In genomic region chr5:76477764-76478163, GRCm38 (mm10) we compare ENCODE assay signal across 21 mouse cellular contexts. TPM values are rescaled to one million over a fixed set of nuclear protein-coding genes. Genes with fewer than 3 reads are reported as not detected.
"Had no signal": no experiment of that assay in that cellular context is flagged by ENCODE, and none has a peak within 500 bp of the region (broad histone marks: within the 10 kb centered on the region; RNA-seq: fewer than 3 reads in every experiment).

No protein-coding gene starts in this region.

- H3K9me3 ChIP-seq: limb, embryonic 10.5 days; liver, embryonic 15.5 days; neural tube, embryonic 13.5 days had no signal

- H3K36me3 ChIP-seq: limb, embryonic 10.5 days; liver, embryonic 15.5 days; neural tube, embryonic 13.5 days had no signal

- H3K4me3 ChIP-seq: left cerebral cortex, adult 2 months; limb, embryonic 10.5 days; liver, embryonic 15.5 days; neural tube, embryonic 13.5 days had no signal

- H3K27ac ChIP-seq: left cerebral cortex, adult 2 months; limb, embryonic 10.5 days; liver, embryonic 15.5 days; neural tube, embryonic 13.5 days had no signal

- H3K4me1 ChIP-seq: liver, embryonic 15.5 days; neural tube, embryonic 13.5 days had no signal

- H3K4me2 ChIP-seq: liver, embryonic 11.5 days; liver, embryonic 15.5 days; neural tube, embryonic 13.5 days had no signal

- ATAC-seq: lung, postnatal 0 days had no signal

- H3K27me3 ChIP-seq: liver, embryonic 15.5 days; neural tube, embryonic 13.5 days had no signal

- DNase-seq: kidney, adult 8-10 months; kidney, postnatal 25 days; lung, adult 2 months; lung, postnatal 36 days; right cerebral cortex, adult 18-20 months; right cerebral cortex, postnatal 25 days; thymus, postnatal 36 days had no signal

- H3K9ac ChIP-seq: liver, embryonic 15.5 days; neural tube, embryonic 13.5 days had no signal

RNA-seq across cellular contexts. Expression of gene Gm7271, which starts 6.1 kb away (rescaled TPM):
- total RNA-seq: layer of hippocampus, postnatal 25 days; left cerebral cortex, adult 2 months; left cerebral cortex, postnatal 14 days; megakaryocyte progenitor cell, adult 5-6 weeks had no signal
- polyA plus RNA-seq: kidney, embryonic 16.5 days; limb, embryonic 10.5 days; limb, embryonic 14.5 days; liver, embryonic 11.5 days; liver, embryonic 15.5 days; lung, adult 2 months; lung, postnatal 0 days; small intestine, adult 2 months; stomach, embryonic 16.5 days; thymus, postnatal 0 days had no signal
